Mouse (Mus musculus) liver, embryonic 18 days (tissue): ENCODE data around the gene Mdga2. TPM values are rescaled to one million over a fixed set of nuclear protein-coding genes. Genes with fewer than 3 reads are reported as not detected.

Experiments
- polyA plus RNA-seq: library from polyadenylated mRNA; depleted of rRNA; stranded (reverse); fragments of >200 nt; gene quantifications from 2 replicates; pipeline ENCODE4 v1.2.3, GENCODE M21; 2012; rRNA removed

Mdga2 gene
- polyA plus RNA-seq, result 0.01 TPM in 1 of 2 replicates, not detected in the other

DNA sequence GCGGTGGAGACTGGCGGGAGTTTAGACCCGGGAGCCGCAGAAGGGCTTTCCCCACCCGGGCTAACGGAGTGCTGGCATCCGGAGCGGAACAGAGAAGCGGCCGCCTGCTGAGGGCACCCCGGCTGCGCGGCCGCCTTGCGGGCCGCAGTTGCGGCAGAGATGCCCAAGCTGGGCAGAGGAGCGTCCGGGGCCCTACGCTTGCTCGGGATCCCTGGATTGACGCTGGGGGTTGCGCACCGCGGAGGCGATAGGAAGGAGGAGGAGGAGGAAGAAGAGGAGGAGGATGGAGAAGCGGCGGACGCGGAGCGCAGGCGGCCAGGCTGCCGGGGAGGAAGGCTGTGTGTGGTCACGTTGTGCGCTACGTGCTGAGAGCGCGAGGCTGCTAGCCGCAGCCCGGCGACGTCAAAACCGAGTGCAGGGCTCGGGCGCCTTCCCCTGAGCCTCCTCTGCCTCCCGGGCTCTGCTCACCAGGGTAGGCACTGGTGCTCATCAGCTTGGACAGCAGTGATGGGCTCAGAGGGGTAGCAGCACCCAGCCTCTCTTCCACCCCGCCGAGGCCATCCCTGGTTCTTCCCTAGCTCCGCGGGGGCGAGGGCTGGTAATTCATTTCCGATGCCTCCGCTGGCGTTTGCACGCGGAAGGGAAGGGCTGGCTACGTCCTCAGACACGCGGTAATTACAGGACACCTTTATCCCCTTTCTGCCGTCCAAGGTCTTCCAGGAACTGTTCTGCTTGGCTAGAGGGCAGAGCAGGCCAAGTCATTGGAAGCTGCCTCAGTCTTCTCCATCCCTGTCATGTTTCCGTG, at the start of gene Mdga2:
TSS of gene Mdga2 (minus strand) at position 329 of the 805 bp plus-strand sequence.

